Mouse (Mus musculus): Measurements from ENCODE around the gene Hdac9. TPM values are rescaled to one million over a fixed set of nuclear protein-coding genes. Genes with fewer than 3 reads are reported as not detected.
A peak's percentile ranks its signal among the peaks of the same experiment; 100 is the strongest.

Gene Hdac9
- total and polyA plus RNA-seq, 2 experiments from 2014 or later: 9.9 to 15.6 TPM

DNA sequence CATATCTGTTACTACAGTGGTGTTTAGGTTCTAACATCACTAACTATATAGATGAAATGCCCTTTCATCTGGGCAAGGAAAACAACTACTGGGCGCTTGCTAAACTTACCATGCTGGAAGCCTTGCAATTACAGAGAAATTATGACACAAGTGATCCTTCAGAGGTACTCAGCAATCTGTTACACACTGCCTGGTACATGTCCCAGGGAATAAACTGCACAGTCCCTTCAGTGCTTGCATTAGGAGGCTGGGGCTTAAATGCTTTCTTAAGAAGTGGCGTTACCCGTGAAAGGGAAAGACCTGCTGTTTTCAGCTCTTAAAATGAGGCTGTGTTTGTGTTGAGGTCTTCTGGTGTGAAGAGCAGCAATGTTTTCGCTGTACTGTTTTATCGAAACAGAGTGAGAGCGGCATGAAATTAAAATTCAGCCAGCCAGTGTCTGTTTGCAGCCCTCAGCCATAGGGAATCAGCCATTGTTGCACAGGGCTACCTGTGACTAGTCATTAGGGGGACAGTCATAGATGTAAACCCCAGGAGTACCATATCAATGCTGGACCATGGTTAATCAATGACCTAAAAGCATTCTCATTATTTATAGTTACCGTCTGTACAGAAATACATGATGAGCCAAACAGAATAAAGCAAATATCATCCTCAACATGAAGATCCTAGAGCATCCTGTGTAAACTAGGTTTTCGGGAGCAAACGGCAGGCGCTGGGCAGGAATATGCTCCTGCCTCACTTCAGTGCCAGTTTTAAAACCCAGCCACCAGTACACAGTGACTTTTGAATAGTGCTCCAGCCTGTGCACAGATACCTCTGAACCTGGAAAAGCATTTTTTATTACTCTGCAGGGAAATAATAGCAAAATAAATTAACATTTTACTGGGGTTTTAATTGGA lies 125.4 kb downstream of the Hdac9 start:
- no peak for TF ChIP-seq CTCF (IDR thresholded peaks at IDR 0.05)
- DNase-seq (ENCODE audit: low spot score) (no peak), ATAC-seq (ENCODE audit: low FRiP score) (no peak)
- Histone ChIP-seq H3K9ac (replicated peaks; ENCODE audit: low read length, poor library complexity, severe bottlenecking) (no peak overlapping the region), H3K4me2 (ENCODE audit: low read depth, low read length, poor library complexity, severe bottlenecking) (no peak overlapping the region), H3K36me3 (ENCODE audit: insufficient read depth, low read length) (no peaks in the 10 kb centered on the region), H3K27me3 (ENCODE audit: insufficient read depth, low read length) (no peaks in the 10 kb centered on the region), H3K9me3 (ENCODE audit: low read length) (no peaks in the 10 kb centered on the region), H3K4me3 (ENCODE audit: low read depth, low read length) (no peak overlapping the region), H3K4me1 (ENCODE audit: insufficient read depth, low read length) (peaks cover 6% of the 10 kb centered on the region), H3K27ac (ENCODE audit: low read depth, low read length) (0 out of 2 replicates have a peak overlapping the region, but pooled peaks have one; percentile 18)
- 69% methylated on average over 10 of the region's 10 CpGs for WGBS

DNA sequence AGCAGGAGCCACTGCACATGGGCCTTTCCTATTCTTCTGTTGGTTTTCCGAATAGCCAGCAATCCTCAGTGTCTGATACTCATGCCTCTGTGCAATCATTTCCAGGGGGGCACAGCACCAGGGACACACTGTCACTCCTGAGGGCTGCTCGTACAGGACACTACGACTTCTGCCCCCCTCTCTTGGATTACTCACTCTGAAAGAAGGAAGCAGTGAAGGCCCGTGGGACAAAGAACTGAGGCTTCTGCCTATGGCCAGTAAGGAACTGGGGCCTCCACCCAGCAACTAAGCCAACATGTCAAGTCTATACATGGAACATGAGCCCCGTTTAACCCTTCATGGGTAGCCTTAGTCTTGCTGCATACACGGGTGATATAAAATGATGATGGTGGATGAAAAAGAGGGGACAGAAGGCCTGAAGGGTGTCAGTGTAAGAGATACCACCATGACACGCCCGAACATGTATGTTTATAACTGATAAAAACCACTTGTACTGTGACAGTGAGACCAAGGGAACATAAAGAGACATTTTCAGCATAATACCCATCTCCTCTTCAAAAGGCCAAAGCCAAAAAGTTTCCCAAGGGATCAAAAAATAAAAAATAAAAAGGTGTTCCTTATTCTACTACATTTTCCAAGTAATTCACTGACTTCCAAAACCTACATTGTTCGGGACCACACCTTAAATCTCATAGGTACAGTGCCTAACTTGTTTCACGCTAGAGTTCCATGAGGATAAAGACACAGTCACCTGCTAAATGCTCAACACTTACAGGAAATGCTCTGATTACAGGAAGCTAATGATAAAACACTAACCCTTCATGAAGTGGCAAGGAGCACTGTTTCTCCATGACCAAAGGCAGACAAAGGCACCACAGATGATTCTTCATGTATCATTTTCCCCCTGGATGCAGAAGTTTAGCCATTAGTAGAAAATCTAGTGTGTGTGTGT lies 127.6 kb downstream of the Hdac9 start:
- Histone ChIP-seq H3K9me3 (ENCODE audit: low read length) (no peaks in the 10 kb centered on the region), H3K27ac (ENCODE audit: low read depth, low read length) (no peak overlapping the region), H3K9ac (replicated peaks; ENCODE audit: low read length, poor library complexity, severe bottlenecking) (no peak overlapping the region), H3K4me1 (ENCODE audit: insufficient read depth, low read length) (peaks cover 6% of the 10 kb centered on the region), H3K4me2 (ENCODE audit: low read depth, low read length, poor library complexity, severe bottlenecking) (no peak overlapping the region), H3K4me3 (ENCODE audit: low read depth, low read length) (no peak overlapping the region), H3K36me3 (ENCODE audit: insufficient read depth, low read length) (no peaks in the 10 kb centered on the region), H3K27me3 (ENCODE audit: insufficient read depth, low read length) (no peaks in the 10 kb centered on the region)
- DNase-seq (ENCODE audit: low spot score) (no peak), ATAC-seq (ENCODE audit: low FRiP score) (no peak)
- WGBS: 88% methylated on average over 10 of the region's 10 CpGs
- no peak for TF ChIP-seq CTCF (IDR thresholded peaks at IDR 0.05)

DNA sequence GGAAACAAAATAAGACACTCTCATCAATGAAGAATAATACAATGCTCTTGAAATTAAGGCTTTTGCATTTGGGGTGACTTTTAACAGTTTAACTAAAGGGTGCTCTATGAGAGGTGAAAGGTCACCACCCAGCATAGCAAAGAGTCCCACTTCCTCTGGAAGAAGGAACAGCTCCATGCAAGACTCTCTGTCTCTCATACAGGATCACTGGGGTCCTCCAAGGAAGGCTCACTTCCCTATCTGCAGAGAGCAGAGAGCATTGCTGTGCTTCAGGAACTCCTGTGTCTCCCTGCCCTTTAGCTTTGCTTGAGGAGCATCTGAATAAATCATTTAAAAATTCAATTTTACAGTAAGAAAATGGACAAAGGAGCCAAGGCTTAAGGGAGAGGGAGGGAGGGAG lies 129.5 kb downstream of the Hdac9 start:
- Histone ChIP-seq H3K4me3 (ENCODE audit: low read depth, low read length) (no peak overlapping the region), H3K36me3 (ENCODE audit: insufficient read depth, low read length) (no peaks in the 10 kb centered on the region), H3K27ac (ENCODE audit: low read depth, low read length) (no peak overlapping the region), H3K4me2 (ENCODE audit: low read depth, low read length, poor library complexity, severe bottlenecking) (no peak overlapping the region), H3K9ac (replicated peaks; ENCODE audit: low read length, poor library complexity, severe bottlenecking) (no peak overlapping the region), H3K4me1 (ENCODE audit: insufficient read depth, low read length) (peaks cover 6% of the 10 kb centered on the region), H3K9me3 (ENCODE audit: low read length) (no peaks in the 10 kb centered on the region), H3K27me3 (ENCODE audit: insufficient read depth, low read length) (no peaks in the 10 kb centered on the region)
- ATAC-seq (ENCODE audit: low FRiP score) (no peak), DNase-seq (ENCODE audit: low spot score) (no peak)
- no peak for TF ChIP-seq CTCF (IDR thresholded peaks at IDR 0.05)

- H3K4me2 ChIP-seq (ENCODE audit: low read depth, low read length, poor library complexity, severe bottlenecking): no peak overlapping the region
- ATAC-seq (ENCODE audit: low FRiP score) (no peak), DNase-seq (ENCODE audit: low spot score) (no peak)
- no peaks in the 10 kb centered on the region for H3K27me3 ChIP-seq (ENCODE audit: insufficient read depth, low read length)
- 72% methylated on average over 6 of the region's 6 CpGs for WGBS
- H3K9ac ChIP-seq (replicated peaks; ENCODE audit: low read length, poor library complexity, severe bottlenecking): no peak overlapping the region
- H3K36me3 ChIP-seq (ENCODE audit: insufficient read depth, low read length): no peaks in the 10 kb centered on the region
- no peak overlapping the region for H3K4me3 ChIP-seq (ENCODE audit: low read depth, low read length)
- no peak overlapping the region for H3K27ac ChIP-seq (ENCODE audit: low read depth, low read length)
- TF ChIP-seq CTCF (IDR thresholded peaks at IDR 0.05): no peak
- H3K9me3 ChIP-seq (ENCODE audit: low read length): no peaks in the 10 kb centered on the region
- H3K4me1 ChIP-seq (ENCODE audit: insufficient read depth, low read length): no peaks in the 10 kb centered on the region
Observed at GRCm38 (mm10) chr12:34783574-34783973, 133.3 kb downstream of the Hdac9 start.

DNA sequence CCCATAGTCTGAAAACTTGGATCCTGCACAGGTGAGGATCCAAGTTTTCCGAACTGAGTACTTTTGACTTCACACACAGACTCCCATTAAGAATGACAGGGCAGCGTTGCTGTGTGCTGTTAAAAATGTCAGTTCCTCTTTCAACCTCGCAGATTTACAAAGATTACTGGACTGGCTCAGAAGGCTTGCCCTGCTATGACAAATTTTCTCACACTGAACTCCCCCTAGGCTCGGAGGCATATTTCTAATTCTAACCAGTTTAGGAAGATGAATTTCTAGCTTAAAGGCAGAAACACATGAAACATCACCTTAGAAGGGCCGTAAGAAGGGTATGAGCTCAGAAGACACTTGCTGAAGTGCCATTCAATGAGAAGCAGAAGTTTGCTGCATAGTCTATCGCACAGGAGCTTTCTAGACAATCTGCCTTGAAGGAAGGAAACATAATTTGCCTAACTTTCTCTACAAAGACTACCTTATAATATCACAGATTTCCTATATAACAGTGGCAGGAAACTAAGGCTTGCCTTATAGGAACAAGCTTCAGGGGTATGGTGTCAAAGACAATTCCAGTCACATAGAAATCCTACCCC lies 137.4 kb downstream of the Hdac9 start:
- no peaks in the 10 kb centered on the region for H3K4me1 ChIP-seq (ENCODE audit: insufficient read depth, low read length)
- H3K27ac ChIP-seq (ENCODE audit: low read depth, low read length): no peak overlapping the region
- H3K27me3 ChIP-seq (ENCODE audit: insufficient read depth, low read length): no peaks in the 10 kb centered on the region
- H3K4me2 ChIP-seq (ENCODE audit: low read depth, low read length, poor library complexity, severe bottlenecking): no peak overlapping the region
- no peak overlapping the region for H3K4me3 ChIP-seq (ENCODE audit: low read depth, low read length)
- H3K36me3 ChIP-seq (ENCODE audit: insufficient read depth, low read length): no peaks in the 10 kb centered on the region
- no peak overlapping the region for H3K9ac ChIP-seq (replicated peaks; ENCODE audit: low read length, poor library complexity, severe bottlenecking)
- no peak for ATAC-seq (ENCODE audit: low FRiP score)
- 79% methylated on average over 6 of the region's 6 CpGs for WGBS
- DNase-seq (ENCODE audit: low spot score): no peak
- H3K9me3 ChIP-seq (ENCODE audit: low read length): no peaks in the 10 kb centered on the region
- no peak for TF ChIP-seq CTCF (IDR thresholded peaks at IDR 0.05)

Measured in midbrain, postnatal 0 days (tissue).